Mouse (Mus musculus) hematopoietic multipotent progenitor cell, adult 10-12 weeks (in vitro differentiated cells): ENCODE measurements around the gene Prdm5. TPM values are rescaled to one million over a fixed set of nuclear protein-coding genes. Genes with fewer than 3 reads are reported as not detected.

Experiments
- polyA plus RNA-seq: library from polyadenylated mRNA; stranded (reverse); fragments of >175 nt; gene quantifications from 2 replicates; pipeline ENCODE4 v1.2.3, GENCODE M21; 2012; ENCODE audit warnings: low replicate concordance

The Prdm5 gene
- 0.07 TPM in 1 of 2 replicates, not detected in the other for polyA plus RNA-seq

GRCm38 (mm10) chr6:65778861-65779688 lies at the start of gene Prdm5:
Gene Prdm5, plus strand, starts transcription at chr6:65778988.

DNA sequence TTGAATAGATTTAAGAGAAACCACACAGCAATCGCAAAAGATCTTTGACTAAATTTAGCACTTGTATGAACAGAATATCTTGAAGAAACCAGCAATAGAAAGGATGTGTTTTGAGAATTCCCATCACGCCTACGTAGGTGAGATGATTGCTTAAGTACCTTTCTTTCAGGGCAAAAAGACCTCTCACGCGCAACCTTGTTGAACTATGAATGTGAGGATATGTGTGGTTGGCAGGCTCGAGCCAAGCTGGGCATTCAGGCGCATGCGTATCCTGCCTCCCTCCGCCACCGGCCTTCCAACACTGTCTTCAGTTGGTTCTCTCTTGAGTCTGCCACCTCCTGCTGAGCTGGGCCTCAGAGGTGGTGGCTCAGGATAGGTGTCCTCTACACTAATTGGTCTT lies 173.5 kb downstream of the Prdm5 start, which contains the start of gene 4930544G11Rik:
Gene 4930544G11Rik (plus strand): TSS at position 301 of the 400 bp plus-strand sequence.

Other genes starting within 250 kb of the Prdm5 start
- gene Ndnf, start 107.4 kb upstream of the Prdm5 start, polyA plus RNA-seq = 0.36 and 1.5 TPM in 2 replicates
- gene 4930544G11Rik, start 173.6 kb downstream of the Prdm5 start, polyA plus RNA-seq = not detected in 2 replicates